Mouse (Mus musculus) midbrain, embryonic 16.5 days (tissue): ENCODE data around the gene Slc35f3. TPM values are rescaled to one million over a fixed set of nuclear protein-coding genes. Genes with fewer than 3 reads are reported as not detected.
A peak's percentile ranks its signal among the peaks of the same experiment; 100 is the strongest.
"Not testable (repeated sequence)": the region's sequence is repeated elsewhere in the genome, so short reads cannot be mapped to it uniquely, and the experiment has no call there.

ENCODE experiments used
- ATAC-seq: fragments of 200-750 bp; cut with Nextera tagmentation; 2 replicates; pipeline ENCODE4 v1.8.0; 2017; ENCODE audit warnings: moderate TSS enrichment
- H3K27ac ChIP-seq: fragments of 300-500 bp; sonication (generic); 2 replicates; pipeline ENCODE4 v1.5.1; 2014; ENCODE audit warnings: mild to moderate bottlenecking, low read length, mixed read lengths
- H3K27me3 ChIP-seq: fragments of 300-500 bp; sonication (generic); 2 replicates; pipeline ENCODE4 v1.6.1; 2014; ENCODE audit warnings: low read depth, low read length, mixed read lengths; ENCODE audit not compliant: control insufficient read depth, insufficient read depth
- H3K36me3 ChIP-seq: fragments of 300-500 bp; sonication (generic); 2 replicates; pipeline ENCODE4 v1.6.1; 2014; ENCODE audit warnings: mild to moderate bottlenecking, low read length, moderate library complexity, mixed read lengths; ENCODE audit not compliant: control insufficient read depth, insufficient read depth
- H3K4me1 ChIP-seq: fragments of 300-500 bp; sonication (generic); 2 replicates; pipeline ENCODE4 v1.6.1; 2014; ENCODE audit warnings: mild to moderate bottlenecking, low read length, mixed read lengths; ENCODE audit not compliant: control insufficient read depth, insufficient read depth
- H3K4me2 ChIP-seq: fragments of 300-500 bp; sonication (generic); 2 replicates; pipeline ENCODE4 v1.6.1; 2014; ENCODE audit warnings: mild to moderate bottlenecking, low read length, mixed read lengths
- H3K4me3 ChIP-seq: fragments of 300-500 bp; sonication (generic); 2 replicates; pipeline ENCODE4 v1.5.1; 2014; ENCODE audit warnings: low read depth, mild to moderate bottlenecking, low read length, moderate library complexity, mixed read lengths
- H3K9ac ChIP-seq: fragments of 300-500 bp; sonication (generic); 2 replicates; pipeline ENCODE4 v1.6.1; 2014; ENCODE audit warnings: low read depth, low read length, mixed read lengths
- H3K9me3 ChIP-seq: fragments of 300-500 bp; sonication (generic); replicated peaks from 2 replicates; pipeline ENCODE4 v1.6.1; 2014; ENCODE audit warnings: mild to moderate bottlenecking, low read length, mixed read lengths; ENCODE audit not compliant: control insufficient read depth, poor library complexity, severe bottlenecking
- WGBS: fragments of 180-500 bp; shearing (Covaris S2); extraction: QIAGEN DNeasy Blood & Tissue Kit; methylation state at CpG from one replicate; pipeline ENCODE4 v1.1.7; 2014; 5-methylcytosine and 5-hydroxymethylcytosine counted together
- polyA plus RNA-seq: library from polyadenylated mRNA; unstranded; fragments of >200 nt; fragmentation: Nextera tagmentation; extraction: Ambion mirVana; gene quantifications from 2 replicates; pipeline ENCODE4 v1.2.1, GENCODE M21; 2015

Slc35f3 gene
- polyA plus RNA-seq, 1 experiment from 2014 or later = 2.5 TPM

- ATAC-seq = 0 out of 2 replicates have a peak, but pooled peaks have one; percentile 56
Observed at GRCm38 (mm10) chr8:126395917-126396316, 97.6 kb downstream of the Slc35f3 start.

GRCm38 (mm10) chr8:126398349-126398748 is 100.0 kb downstream of the Slc35f3 start:
- H3K27ac ChIP-seq = no peak overlapping the region
- no peaks in the 10 kb centered on the region for H3K36me3 ChIP-seq
- no peak overlapping the region for H3K9ac ChIP-seq
- H3K9me3 ChIP-seq = no peaks in the 10 kb centered on the region
- no peak overlapping the region for H3K4me2 ChIP-seq
- H3K4me3 ChIP-seq = no peak overlapping the region
- peaks cover 6% of the 10 kb centered on the region for H3K4me1 ChIP-seq
- no peaks in the 10 kb centered on the region for H3K27me3 ChIP-seq
- 68% methylated on average over 3 of the region's 3 CpGs for WGBS
- no peak for ATAC-seq

More at GRCm38 (mm10) chr8:126395917-126396316, 97.6 kb downstream of the Slc35f3 start:
- H3K4me1 ChIP-seq = peaks cover 6% of the 10 kb centered on the region
- no peak overlapping the region for H3K4me2 ChIP-seq
- no peaks in the 10 kb centered on the region for H3K36me3 ChIP-seq
- H3K27ac ChIP-seq = 0 out of 2 replicates have a peak overlapping the region, but pooled peaks have one; percentile 34
- peak overlapping the region; percentile 16; the same call in 1 of the 2 replicates for H3K9ac ChIP-seq
- 34% methylated on average over 5 of the region's 5 CpGs for WGBS
- H3K4me3 ChIP-seq = no peak overlapping the region
- H3K27me3 ChIP-seq = no peaks in the 10 kb centered on the region
- H3K9me3 ChIP-seq = no peaks in the 10 kb centered on the region

GRCm38 (mm10) chr8:126404550-126404949 is 106.2 kb downstream of the Slc35f3 start:
- not testable (repeated sequence) for H3K4me2 ChIP-seq, H3K27me3 ChIP-seq, H3K4me1 ChIP-seq, H3K4me3 ChIP-seq, H3K9me3 ChIP-seq, ATAC-seq, H3K36me3 ChIP-seq, H3K9ac ChIP-seq
- H3K27ac ChIP-seq = peak overlapping the region; percentile 53; the same call in 1 of the 2 replicates

GRCm38 (mm10) chr8:126405030-126405429 is 106.7 kb downstream of the Slc35f3 start:
- Histone ChIP-seq H3K4me2 (no peak overlapping the region), H3K4me3 (no peak overlapping the region), H3K9me3 (no peaks in the 10 kb centered on the region), H3K4me1 (no peaks in the 10 kb centered on the region), H3K36me3 (no peaks in the 10 kb centered on the region), H3K27ac (peak overlapping the region; percentile 53; the same call in 1 of the 2 replicates), H3K27me3 (no peaks in the 10 kb centered on the region), H3K9ac (no peak overlapping the region)
- 62% methylated on average over 4 of the region's 4 CpGs for WGBS
- no peak for ATAC-seq

GRCm38 (mm10) chr8:126420834-126421233 is 122.5 kb downstream of the Slc35f3 start:
- H3K4me2 ChIP-seq = no peak overlapping the region
- H3K27ac ChIP-seq = no peak overlapping the region
- H3K36me3 ChIP-seq = peaks cover 2% of the 10 kb centered on the region
- no peak for ATAC-seq
- WGBS = 78% methylated on average over 3 of the region's 3 CpGs
- no peaks in the 10 kb centered on the region for H3K27me3 ChIP-seq
- no peak overlapping the region for H3K9ac ChIP-seq
- peaks cover 11% of the 10 kb centered on the region; the same call in 1 of the 2 replicates for H3K4me1 ChIP-seq
- no peaks in the 10 kb centered on the region for H3K9me3 ChIP-seq
- H3K4me3 ChIP-seq = no peak overlapping the region

GRCm38 (mm10) chr8:126422174-126422919 is 124.0 kb downstream of the Slc35f3 start, which contains the start of gene Coa6:
Gene Coa6, plus strand, starts transcription at chr8:126422515.
- peak within 1 kb of the TSS; percentile 85 for H3K9ac ChIP-seq
- H3K27ac ChIP-seq = peak within 1 kb of the TSS; percentile 81
- peak within 1 kb of the TSS; percentile 81 for H3K4me3 ChIP-seq
- peaks cover 11% of the 10 kb centered on the region; the same call in 1 of the 2 replicates for H3K4me1 ChIP-seq
- no peaks in the 10 kb centered on the region for H3K9me3 ChIP-seq
- under 1% methylated on average over 61 of the region's 61 CpGs for WGBS
- H3K27me3 ChIP-seq = no peaks in the 10 kb centered on the region
- peak within 1 kb of the TSS; percentile 67 for H3K4me2 ChIP-seq
- peaks cover 11% of the 10 kb centered on the region for H3K36me3 ChIP-seq
- peak; percentile 98 for ATAC-seq

GRCm38 (mm10) chr8:126422920-126423300 is 124.6 kb downstream of the Slc35f3 start:
- ATAC-seq = peak; percentile 81
- Histone ChIP-seq H3K27me3 (no peaks in the 10 kb centered on the region), H3K9me3 (no peaks in the 10 kb centered on the region), H3K4me2 (peak overlapping the region; percentile 67), H3K9ac (peak overlapping the region; percentile 85), H3K36me3 (peaks cover 14% of the 10 kb centered on the region), H3K4me3 (peak overlapping the region; percentile 81), H3K27ac (peak overlapping the region; percentile 81), H3K4me1 (peaks cover 11% of the 10 kb centered on the region; the same call in 1 of the 2 replicates)
- WGBS = 5% methylated on average over 9 of the region's 9 CpGs

- no peaks in the 10 kb centered on the region for H3K27me3 ChIP-seq
- no peak overlapping the region for H3K4me3 ChIP-seq
- ATAC-seq = no peak
- H3K36me3 ChIP-seq = peaks cover 24% of the 10 kb centered on the region
- H3K4me1 ChIP-seq = peaks cover 11% of the 10 kb centered on the region; the same call in 1 of the 2 replicates
- H3K4me2 ChIP-seq = no peak overlapping the region
- H3K27ac ChIP-seq = no peak overlapping the region
- H3K9ac ChIP-seq = 0 out of 2 replicates have a peak overlapping the region, but pooled peaks have one; percentile 26
- 83% methylated on average over 4 of the region's 4 CpGs for WGBS
- no peaks in the 10 kb centered on the region for H3K9me3 ChIP-seq
Observed at GRCm38 (mm10) chr8:126424163-126424562, 125.8 kb downstream of the Slc35f3 start.

GRCm38 (mm10) chr8:126424946-126425345 is 126.6 kb downstream of the Slc35f3 start:
- Histone ChIP-seq H3K4me2 (no peak overlapping the region), H3K27me3 (no peaks in the 10 kb centered on the region), H3K4me3 (no peak overlapping the region), H3K27ac (no peak overlapping the region), H3K36me3 (peaks cover 29% of the 10 kb centered on the region), H3K9ac (no peak overlapping the region), H3K4me1 (peaks cover 11% of the 10 kb centered on the region; the same call in 1 of the 2 replicates), H3K9me3 (no peaks in the 10 kb centered on the region)
- WGBS = 79% methylated on average over 1 of the region's 1 CpGs
- ATAC-seq = no peak
